Mouse (Mus musculus): ENCODE results near the gene Il12b. TPM values are rescaled to one million over a fixed set of nuclear protein-coding genes. Genes with fewer than 3 reads are reported as not detected.

Il12b gene
- polyA plus RNA-seq, 1 experiment from 2014 or later = not detected

GRCm38 (mm10) chr11:44412276-44412675, 12.4 kb downstream of the Il12b start:
- H3K27me3 ChIP-seq (replicated peaks) = no peaks in the 10 kb centered on the region
- no peak overlapping the region for H3K4me2 ChIP-seq
- H3K4me3 ChIP-seq (replicated peaks) = no peak overlapping the region
- 84% methylated on average over 8 of the region's 8 CpGs for WGBS
- no peaks in the 10 kb centered on the region for H3K9me3 ChIP-seq (replicated peaks)
- H3K27ac ChIP-seq (replicated peaks) = no peak overlapping the region
- no peaks in the 10 kb centered on the region for H3K36me3 ChIP-seq
- 0 out of 2 replicates have a peak, but pooled peaks cover 5% of the 10 kb centered on the region for H3K4me1 ChIP-seq
- ATAC-seq (ENCODE audit: low FRiP score) = no peak
- H3K9ac ChIP-seq (replicated peaks) = no peak overlapping the region

- Histone ChIP-seq H3K9ac (replicated peaks) (no peak overlapping the region), H3K4me2 (no peak overlapping the region), H3K9me3 (replicated peaks) (no peaks in the 10 kb centered on the region), H3K4me1 (0 out of 2 replicates have a peak, but pooled peaks cover 5% of the 10 kb centered on the region), H3K27ac (replicated peaks) (no peak overlapping the region), H3K36me3 (no peaks in the 10 kb centered on the region), H3K4me3 (replicated peaks) (no peak overlapping the region), H3K27me3 (replicated peaks) (no peaks in the 10 kb centered on the region)
- 74% methylated on average over 3 of the region's 3 CpGs for WGBS
- ATAC-seq (ENCODE audit: low FRiP score) = no peak
These were observed 13.5 kb downstream of the Il12b start for GRCm38 (mm10) chr11:44413371-44413770.

- no peaks in the 10 kb centered on the region for H3K27me3 ChIP-seq (replicated peaks)
These were observed 14.7 kb downstream of the Il12b start for GRCm38 (mm10) chr11:44414605-44415004.

GRCm38 (mm10) chr11:44417403-44417802, 17.5 kb downstream of the Il12b start:
- Histone ChIP-seq H3K27me3 (replicated peaks) (no peaks in the 10 kb centered on the region), H3K4me1 (no peaks in the 10 kb centered on the region), H3K4me2 (no peak overlapping the region), H3K9ac (replicated peaks) (no peak overlapping the region), H3K9me3 (replicated peaks) (no peaks in the 10 kb centered on the region), H3K36me3 (no peaks in the 10 kb centered on the region), H3K27ac (replicated peaks) (no peak overlapping the region), H3K4me3 (replicated peaks) (no peak overlapping the region)
- ATAC-seq (ENCODE audit: low FRiP score) = no peak
- WGBS = 82% methylated on average over 1 of the region's 1 CpGs

More at GRCm38 (mm10) chr11:44414605-44415004, 14.7 kb downstream of the Il12b start:
- H3K27ac ChIP-seq (replicated peaks) = no peak overlapping the region
- no peak overlapping the region for H3K9ac ChIP-seq (replicated peaks)
- no peak for ATAC-seq (ENCODE audit: low FRiP score)
- no peak overlapping the region for H3K4me3 ChIP-seq (replicated peaks)
- WGBS = 89% methylated on average over 3 of the region's 3 CpGs
- no peak overlapping the region for H3K4me2 ChIP-seq
- no peaks in the 10 kb centered on the region for H3K4me1 ChIP-seq
- H3K9me3 ChIP-seq (replicated peaks) = no peaks in the 10 kb centered on the region
- no peaks in the 10 kb centered on the region for H3K36me3 ChIP-seq

- Histone ChIP-seq H3K36me3 (no peaks in the 10 kb centered on the region), H3K4me2 (no peak overlapping the region), H3K9me3 (replicated peaks) (no peaks in the 10 kb centered on the region), H3K4me1 (peaks cover 19% of the 10 kb centered on the region), H3K27ac (replicated peaks) (0 out of 2 replicates have a peak overlapping the region, but pooled peaks have one; percentile 70), H3K27me3 (replicated peaks) (no peaks in the 10 kb centered on the region), H3K9ac (replicated peaks) (no peak overlapping the region), H3K4me3 (replicated peaks) (no peak overlapping the region)
- no peak for ATAC-seq (ENCODE audit: low FRiP score)
- 75% methylated on average over 10 of the region's 10 CpGs for WGBS
These were observed 22.7 kb downstream of the Il12b start for GRCm38 (mm10) chr11:44422337-44423111.

GRCm38 (mm10) chr11:44423261-44423660, 23.4 kb downstream of the Il12b start:
- Histone ChIP-seq H3K4me3 (replicated peaks) (no peak overlapping the region), H3K27ac (replicated peaks) (peak overlapping the region; percentile 70), H3K36me3 (no peaks in the 10 kb centered on the region), H3K4me1 (peaks cover 19% of the 10 kb centered on the region), H3K9ac (replicated peaks) (no peak overlapping the region), H3K27me3 (replicated peaks) (no peaks in the 10 kb centered on the region), H3K4me2 (no peak overlapping the region), H3K9me3 (replicated peaks) (no peaks in the 10 kb centered on the region)
- ATAC-seq (ENCODE audit: low FRiP score) = no peak
- 58% methylated on average over 6 of the region's 6 CpGs for WGBS

GRCm38 (mm10) chr11:44423955-44424354, 24.1 kb downstream of the Il12b start:
- WGBS = 46% methylated on average over 5 of the region's 5 CpGs
- no peak overlapping the region for H3K4me3 ChIP-seq (replicated peaks)
- peaks cover 19% of the 10 kb centered on the region for H3K4me1 ChIP-seq
- no peaks in the 10 kb centered on the region for H3K27me3 ChIP-seq (replicated peaks)
- no peak overlapping the region for H3K4me2 ChIP-seq
- no peaks in the 10 kb centered on the region for H3K36me3 ChIP-seq
- ATAC-seq (ENCODE audit: low FRiP score) = peak; percentile 65; the same call in 1 of the 2 replicates
- H3K9me3 ChIP-seq (replicated peaks) = no peaks in the 10 kb centered on the region
- H3K27ac ChIP-seq (replicated peaks) = peak overlapping the region; percentile 70
- H3K9ac ChIP-seq (replicated peaks) = no peak overlapping the region

GRCm38 (mm10) chr11:44425006-44425405, 25.1 kb downstream of the Il12b start:
- no peak overlapping the region for H3K9ac ChIP-seq (replicated peaks)
- H3K9me3 ChIP-seq (replicated peaks) = no peaks in the 10 kb centered on the region
- H3K27ac ChIP-seq (replicated peaks) = no peak overlapping the region
- no peaks in the 10 kb centered on the region for H3K36me3 ChIP-seq
- H3K4me1 ChIP-seq = peaks cover 19% of the 10 kb centered on the region
- ATAC-seq (ENCODE audit: low FRiP score) = no peak
- H3K4me2 ChIP-seq = no peak overlapping the region
- WGBS = 60% methylated on average over 8 of the region's 8 CpGs
- no peak overlapping the region for H3K4me3 ChIP-seq (replicated peaks)
- H3K27me3 ChIP-seq (replicated peaks) = no peaks in the 10 kb centered on the region

GRCm38 (mm10) chr11:44425626-44426025, 25.8 kb downstream of the Il12b start:
- H3K4me2 ChIP-seq = no peak overlapping the region
- H3K9me3 ChIP-seq (replicated peaks) = no peaks in the 10 kb centered on the region
- no peak overlapping the region for H3K27ac ChIP-seq (replicated peaks)
- no peak overlapping the region for H3K4me3 ChIP-seq (replicated peaks)
- no peak overlapping the region for H3K9ac ChIP-seq (replicated peaks)
- WGBS = 80% methylated on average over 6 of the region's 6 CpGs
- no peaks in the 10 kb centered on the region for H3K27me3 ChIP-seq (replicated peaks)
- ATAC-seq (ENCODE audit: low FRiP score) = no peak
- H3K4me1 ChIP-seq = peaks cover 19% of the 10 kb centered on the region
- no peaks in the 10 kb centered on the region for H3K36me3 ChIP-seq

- WGBS = 79% methylated on average over 2 of the region's 2 CpGs
These were observed 28.1 kb downstream of the Il12b start for GRCm38 (mm10) chr11:44427951-44428350.

GRCm38 (mm10) chr11:44430036-44430435, 30.2 kb downstream of the Il12b start:
- Histone ChIP-seq H3K4me1 (no peaks in the 10 kb centered on the region), H3K27me3 (replicated peaks) (no peaks in the 10 kb centered on the region), H3K9me3 (replicated peaks) (no peaks in the 10 kb centered on the region), H3K27ac (replicated peaks) (no peak overlapping the region), H3K4me2 (no peak overlapping the region), H3K4me3 (replicated peaks) (no peak overlapping the region), H3K36me3 (no peaks in the 10 kb centered on the region), H3K9ac (replicated peaks) (no peak overlapping the region)
- 89% methylated on average over 3 of the region's 3 CpGs for WGBS
- ATAC-seq (ENCODE audit: low FRiP score) = no peak

More at GRCm38 (mm10) chr11:44427951-44428350, 28.1 kb downstream of the Il12b start:
- no peak for ATAC-seq (ENCODE audit: low FRiP score)
- H3K4me1 ChIP-seq = peaks cover 15% of the 10 kb centered on the region
- H3K36me3 ChIP-seq = no peaks in the 10 kb centered on the region
- no peaks in the 10 kb centered on the region for H3K27me3 ChIP-seq (replicated peaks)
- H3K9ac ChIP-seq (replicated peaks) = no peak overlapping the region
- H3K27ac ChIP-seq (replicated peaks) = no peak overlapping the region
- H3K4me3 ChIP-seq (replicated peaks) = no peak overlapping the region
- no peak overlapping the region for H3K4me2 ChIP-seq
- H3K9me3 ChIP-seq (replicated peaks) = no peaks in the 10 kb centered on the region

GRCm38 (mm10) chr11:44437786-44438185, 37.9 kb downstream of the Il12b start:
- Histone ChIP-seq H3K4me3 (replicated peaks) (no peak overlapping the region), H3K36me3 (no peaks in the 10 kb centered on the region), H3K9ac (replicated peaks) (no peak overlapping the region), H3K9me3 (replicated peaks) (no peaks in the 10 kb centered on the region), H3K27me3 (replicated peaks) (no peaks in the 10 kb centered on the region), H3K4me1 (no peaks in the 10 kb centered on the region), H3K4me2 (no peak overlapping the region), H3K27ac (replicated peaks) (no peak overlapping the region)
- WGBS = 91% methylated on average over 6 of the region's 6 CpGs
- no peak for ATAC-seq (ENCODE audit: low FRiP score)
